Mouse (Mus musculus) embryonic facial prominence, embryonic 14.5 days (tissue): Measurements from ENCODE around the gene Ednrb. TPM values are rescaled to one million over a fixed set of nuclear protein-coding genes. Genes with fewer than 3 reads are reported as not detected.

Experiments
- ATAC-seq: fragments of 200-750 bp; cut with Nextera tagmentation; 2 replicates; pipeline ENCODE4 v1.8.0; 2017; ENCODE audit warnings: low read depth, moderate number of reproducible peaks, moderate TSS enrichment
- DNase-seq: peaks from one replicate; pipeline ENCODE4 v3.0.0-alpha.2; 2015; ENCODE audit warnings: low spot score
- H3K27ac ChIP-seq: fragments of 300-500 bp; sonication (generic); replicated peaks from 2 replicates; pipeline ENCODE4 v1.5.1; 2014; ENCODE audit warnings: low read depth, mild to moderate bottlenecking, low read length, moderate library complexity
- H3K27me3 ChIP-seq: fragments of 300-500 bp; sonication (generic); replicated peaks from 2 replicates; pipeline ENCODE4 v1.6.1; 2014; ENCODE audit warnings: low read length; ENCODE audit not compliant: control insufficient read depth, insufficient read depth
- H3K36me3 ChIP-seq: fragments of 300-500 bp; sonication (generic); 2 replicates; pipeline ENCODE4 v1.6.1; 2014; ENCODE audit warnings: low read length, mixed read lengths; ENCODE audit not compliant: control insufficient read depth, insufficient read depth
- H3K4me1 ChIP-seq: fragments of 300-500 bp; sonication (generic); 2 replicates; pipeline ENCODE4 v1.6.1; 2014; ENCODE audit warnings: antibody characterized with exemption, low read length; ENCODE audit not compliant: control insufficient read depth, insufficient read depth
- H3K4me2 ChIP-seq: fragments of 300-500 bp; sonication (generic); 2 replicates; pipeline ENCODE4 v1.6.1; 2014; ENCODE audit warnings: low read depth, mild to moderate bottlenecking, low read length, moderate library complexity, mixed read lengths
- H3K4me3 ChIP-seq: fragments of 300-500 bp; sonication (generic); 2 replicates; pipeline ENCODE4 v1.5.1; 2014; ENCODE audit warnings: low read depth, mild to moderate bottlenecking, low read length
- H3K9ac ChIP-seq: fragments of 300-500 bp; sonication (generic); 2 replicates; pipeline ENCODE4 v1.6.1; 2014; ENCODE audit warnings: low read depth, mild to moderate bottlenecking, low read length, moderate library complexity, mixed read lengths
- H3K9me3 ChIP-seq: fragments of 300-500 bp; sonication (generic); 2 replicates; pipeline ENCODE4 v1.6.1; 2016; ENCODE audit warnings: low read length; ENCODE audit not compliant: control insufficient read depth
- WGBS: fragments of 180-500 bp; shearing (Covaris S2); extraction: QIAGEN DNeasy Blood & Tissue Kit; methylation state at CpG from one replicate; pipeline ENCODE4 v1.1.7; 2014; 5-methylcytosine and 5-hydroxymethylcytosine counted together
- polyA plus RNA-seq: library from polyadenylated mRNA; unstranded; fragments of >200 nt; fragmentation: Nextera tagmentation; extraction: Ambion mirVana; gene quantifications from 2 replicates; pipeline ENCODE4 v1.2.1, GENCODE M21; 2014

Gene Ednrb
- 51.4 and 56.7 TPM in 2 replicates for polyA plus RNA-seq

DNA sequence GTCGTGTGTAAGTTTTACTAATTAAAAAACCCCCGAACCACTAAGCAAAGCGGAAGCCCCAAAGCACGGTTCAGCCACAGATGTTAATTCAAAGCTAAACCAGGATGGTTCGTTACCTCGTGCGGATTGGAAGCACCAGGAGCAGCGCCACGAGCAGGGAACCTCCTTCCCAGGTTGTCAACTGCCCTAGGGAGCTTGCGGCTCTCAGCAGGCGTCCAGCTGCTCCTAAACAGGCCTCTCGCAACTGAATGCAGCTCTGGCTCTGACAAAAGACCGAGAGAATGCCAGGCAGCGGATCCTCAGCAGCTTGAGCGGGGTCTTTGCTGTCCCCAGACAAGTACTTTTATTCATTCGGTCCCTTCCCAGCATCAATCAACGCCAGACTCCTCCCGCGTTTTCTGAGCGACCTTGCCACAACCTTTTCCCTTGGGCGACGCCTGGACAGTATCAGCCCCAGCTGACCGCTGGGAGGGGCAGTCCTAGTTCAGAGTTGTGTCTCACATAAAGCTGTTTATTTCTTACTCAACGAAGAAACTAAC is at the start of gene Ednrb:
Gene Ednrb (minus strand): TSS at position 392 of the 539 bp plus-strand sequence.
- peak within 1 kb of the TSS; percentile 24 for H3K27ac ChIP-seq
- ATAC-seq, result peak; percentile 53; the same call in 1 of the 2 replicates
- 2% methylated on average over 24 of the region's 24 CpGs for WGBS

DNA sequence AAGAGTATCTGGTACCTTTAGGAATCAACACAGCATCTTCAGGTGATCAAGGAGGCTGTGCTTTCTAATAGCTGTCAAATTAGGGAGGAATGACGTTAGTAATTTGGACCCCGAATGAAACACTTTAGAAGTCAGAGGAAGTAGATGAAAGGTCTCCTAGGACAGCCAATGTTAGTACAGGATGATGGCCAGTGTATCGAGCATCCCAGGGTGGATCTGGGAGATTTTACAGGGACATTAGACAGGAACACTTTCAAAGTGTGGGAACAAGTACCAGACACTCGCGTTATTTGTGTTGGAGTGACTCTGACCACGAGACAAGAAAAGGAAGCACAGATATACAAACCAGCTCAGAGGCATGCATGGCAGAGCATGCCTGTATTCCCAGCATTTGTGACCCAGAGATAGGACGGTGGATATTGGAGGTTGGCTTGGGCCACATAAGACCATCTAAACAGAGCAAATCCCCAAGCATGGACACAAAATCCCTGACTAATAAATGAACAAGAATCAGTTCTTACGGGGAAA is 48.3 kb upstream of the Ednrb start:
- Histone ChIP-seq H3K4me3 (no peak overlapping the region), H3K36me3 (no peaks in the 10 kb centered on the region), H3K27ac (no peak overlapping the region), H3K9me3 (no peaks in the 10 kb centered on the region), H3K27me3 (peaks cover 3% of the 10 kb centered on the region; the same call in 1 of the 2 replicates), H3K4me1 (no peaks in the 10 kb centered on the region), H3K4me2 (no peak overlapping the region), H3K9ac (no peak overlapping the region)
- 75% methylated on average over 8 of the region's 8 CpGs for WGBS
- ATAC-seq (no peak), DNase-seq (no peak)

More for the DNA sequence above, at the start of gene Ednrb:
- H3K4me3 ChIP-seq, result peak within 1 kb of the TSS; percentile 46
- peak within 1 kb of the TSS; percentile 65 for H3K9ac ChIP-seq
- H3K4me2 ChIP-seq, result peak within 1 kb of the TSS; percentile 93
- DNase-seq, result peak; percentile 64
- no peaks in the 10 kb centered on the region for H3K9me3 ChIP-seq
- peaks cover 5% of the 10 kb centered on the region; the same call in 1 of the 2 replicates for H3K4me1 ChIP-seq
- no peaks in the 10 kb centered on the region for H3K36me3 ChIP-seq
- peaks cover 8% of the 10 kb centered on the region for H3K27me3 ChIP-seq

DNA sequence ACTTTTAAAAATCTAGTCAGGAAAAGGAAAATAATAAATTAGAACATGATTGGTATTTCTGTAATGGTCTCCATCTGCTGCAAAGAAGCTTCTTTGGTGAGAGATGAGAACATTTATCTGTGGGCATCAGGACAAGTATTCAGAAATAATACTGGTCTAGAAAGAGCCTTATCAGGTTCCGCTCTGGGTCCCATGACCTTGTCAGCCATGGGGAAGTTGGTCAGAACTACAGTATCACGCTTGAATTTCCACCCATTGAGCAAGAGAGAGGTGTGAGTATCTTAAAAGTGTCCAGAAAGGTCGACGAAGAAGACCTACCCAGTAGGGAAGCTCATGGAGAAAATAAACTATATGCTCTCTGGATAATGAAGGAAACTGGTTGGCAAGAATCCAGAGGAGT is 46.6 kb upstream of the Ednrb start:
- 84% methylated on average over 4 of the region's 4 CpGs for WGBS
- no peaks in the 10 kb centered on the region for H3K9me3 ChIP-seq
- DNase-seq (no peak), ATAC-seq (no peak)
- peaks cover 3% of the 10 kb centered on the region; the same call in 1 of the 2 replicates for H3K27me3 ChIP-seq
- no peak overlapping the region for H3K4me3 ChIP-seq
- no peaks in the 10 kb centered on the region for H3K4me1 ChIP-seq
- no peak overlapping the region for H3K9ac ChIP-seq
- no peaks in the 10 kb centered on the region for H3K36me3 ChIP-seq
- no peak overlapping the region for H3K4me2 ChIP-seq
- H3K27ac ChIP-seq, result no peak overlapping the region

DNA sequence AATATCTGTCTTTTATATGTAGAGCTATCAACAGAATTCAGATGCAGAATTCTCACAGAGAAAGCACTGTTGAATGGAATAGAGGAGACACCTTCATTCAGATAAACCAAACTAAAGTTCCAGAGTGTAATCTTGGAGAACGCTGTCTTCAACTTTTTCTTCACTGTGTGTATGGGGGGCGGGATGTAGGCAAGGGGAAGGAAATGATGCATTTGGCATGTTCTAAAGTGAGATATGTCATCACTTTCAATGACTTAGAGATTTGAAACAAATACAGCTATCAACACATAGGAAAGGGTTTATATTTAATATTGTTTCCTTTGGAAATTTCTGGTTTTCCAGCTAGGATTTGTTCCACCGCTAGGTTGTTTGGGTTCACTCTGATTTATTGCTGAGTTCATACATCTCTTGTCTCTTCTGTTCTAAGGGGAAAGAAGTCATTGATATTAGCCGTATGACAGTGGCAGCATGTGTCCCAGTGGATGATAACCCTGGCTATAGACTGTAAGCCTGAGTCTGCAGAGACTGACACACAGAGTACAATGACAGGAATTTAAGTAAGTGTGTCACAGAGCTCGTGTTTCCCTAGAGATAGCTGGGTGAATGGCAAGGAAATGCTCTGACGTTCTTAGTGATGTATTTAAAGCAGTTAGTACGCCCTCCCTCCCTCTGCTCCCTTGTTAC is 40.8 kb upstream of the Ednrb start:
- Histone ChIP-seq H3K27ac (no peak overlapping the region), H3K9ac (no peak overlapping the region), H3K9me3 (no peaks in the 10 kb centered on the region), H3K27me3 (no peaks in the 10 kb centered on the region), H3K4me1 (no peaks in the 10 kb centered on the region), H3K4me3 (no peak overlapping the region), H3K36me3 (no peaks in the 10 kb centered on the region), H3K4me2 (no peak overlapping the region)
- DNase-seq (no peak), ATAC-seq (no peak)
- 73% methylated on average over 7 of the region's 7 CpGs for WGBS

DNA sequence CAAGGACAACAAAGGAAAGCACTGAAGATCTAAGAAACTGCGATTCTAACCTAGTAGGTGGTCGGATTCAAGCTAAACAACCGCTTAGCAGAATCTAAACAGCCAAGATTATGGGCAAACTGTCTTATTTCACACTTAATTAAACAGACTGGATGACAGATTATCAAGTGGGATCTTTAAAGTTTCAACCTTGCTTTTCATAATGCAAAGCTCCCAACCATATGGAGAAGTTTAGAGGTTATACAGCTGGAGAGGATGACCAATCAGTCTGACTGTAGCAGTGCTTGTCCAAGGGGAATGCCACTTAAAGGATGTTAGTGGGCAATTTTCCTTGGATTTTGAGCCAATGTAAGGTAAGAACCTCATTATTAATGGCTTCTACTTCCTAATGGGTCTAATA is 38.7 kb upstream of the Ednrb start:
- Histone ChIP-seq H3K9me3 (no peaks in the 10 kb centered on the region), H3K4me3 (no peak overlapping the region), H3K36me3 (no peaks in the 10 kb centered on the region), H3K9ac (no peak overlapping the region), H3K4me1 (no peaks in the 10 kb centered on the region), H3K4me2 (no peak overlapping the region), H3K27me3 (no peaks in the 10 kb centered on the region), H3K27ac (no peak overlapping the region)
- DNase-seq (no peak), ATAC-seq (no peak)
- 77% methylated on average over 3 of the region's 3 CpGs for WGBS

DNA sequence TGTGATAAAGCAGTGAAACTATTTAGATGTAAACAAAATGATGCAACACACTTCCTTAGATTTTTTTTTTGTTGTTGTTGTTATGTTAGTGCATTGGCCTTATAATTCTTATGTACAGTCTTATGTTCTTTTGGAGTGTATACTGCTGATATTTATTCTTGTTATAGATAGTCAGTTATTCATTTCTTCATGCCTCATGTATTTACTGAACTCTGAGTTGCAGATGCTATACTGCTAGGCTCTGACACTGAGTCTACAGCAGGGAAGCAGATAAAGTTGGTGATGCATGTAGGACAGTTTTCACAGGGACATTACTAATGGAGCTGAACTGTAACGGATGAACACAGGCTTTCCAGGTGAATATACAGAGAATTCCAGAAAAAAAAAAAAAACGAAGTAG is 32.9 kb upstream of the Ednrb start:
- Histone ChIP-seq H3K4me2 (no peak overlapping the region), H3K4me3 (no peak overlapping the region), H3K4me1 (no peaks in the 10 kb centered on the region), H3K27me3 (no peaks in the 10 kb centered on the region), H3K27ac (no peak overlapping the region), H3K9ac (no peak overlapping the region), H3K36me3 (no peaks in the 10 kb centered on the region), H3K9me3 (no peaks in the 10 kb centered on the region)
- 85% methylated on average over 2 of the region's 2 CpGs for WGBS
- no peak for ATAC-seq
- DNase-seq, result no peak

DNA sequence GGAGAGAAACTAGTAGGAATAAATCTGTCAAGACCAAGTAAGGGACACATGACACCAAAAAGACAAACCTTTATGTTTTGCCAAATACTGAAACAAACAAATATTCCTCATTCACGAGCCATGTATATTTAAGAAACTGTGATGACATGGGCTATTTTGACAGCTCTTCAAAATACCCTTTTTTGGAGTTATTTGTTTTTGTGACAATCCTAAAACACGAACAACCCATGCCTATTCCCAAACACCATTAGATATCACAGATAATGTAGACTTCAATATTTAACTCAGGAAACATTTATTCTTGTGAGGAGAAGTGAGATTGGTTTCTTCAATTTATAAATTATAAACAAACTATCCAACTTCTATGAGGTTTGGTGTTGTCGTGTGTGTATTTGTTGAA is 32.4 kb upstream of the Ednrb start:
- Histone ChIP-seq H3K36me3 (no peaks in the 10 kb centered on the region), H3K4me3 (no peak overlapping the region), H3K9ac (no peak overlapping the region), H3K27me3 (no peaks in the 10 kb centered on the region), H3K27ac (no peak overlapping the region), H3K9me3 (no peaks in the 10 kb centered on the region), H3K4me1 (no peaks in the 10 kb centered on the region), H3K4me2 (no peak overlapping the region)
- DNase-seq (no peak), ATAC-seq (no peak)
- 79% methylated on average over 3 of the region's 3 CpGs for WGBS

DNA sequence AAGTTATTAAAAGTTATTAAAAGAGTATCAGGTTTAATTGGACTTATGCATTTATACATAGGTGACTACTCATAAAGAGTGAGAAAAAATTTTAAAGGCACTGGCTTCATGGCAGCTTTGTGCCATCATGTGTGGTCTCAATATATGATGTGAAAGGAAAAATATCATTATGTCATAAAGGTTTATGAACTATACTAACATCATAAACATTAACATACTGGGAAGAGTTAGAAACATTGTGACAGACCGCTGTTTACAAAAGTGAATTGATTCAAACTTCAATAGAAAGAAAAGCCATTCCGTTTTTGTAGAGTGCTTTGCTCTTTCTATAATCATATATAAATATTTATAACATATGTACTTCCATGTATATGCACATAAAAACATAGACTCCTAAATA is 22.4 kb upstream of the Ednrb start:
- Histone ChIP-seq H3K36me3 (no peaks in the 10 kb centered on the region), H3K27me3 (no peaks in the 10 kb centered on the region), H3K4me1 (no peaks in the 10 kb centered on the region), H3K9ac (no peak overlapping the region), H3K4me2 (no peak overlapping the region), H3K9me3 (no peaks in the 10 kb centered on the region), H3K27ac (no peak overlapping the region), H3K4me3 (no peak overlapping the region)
- 76% methylated on average over 2 of the region's 2 CpGs for WGBS
- ATAC-seq, result no peak
- no peak for DNase-seq

DNA sequence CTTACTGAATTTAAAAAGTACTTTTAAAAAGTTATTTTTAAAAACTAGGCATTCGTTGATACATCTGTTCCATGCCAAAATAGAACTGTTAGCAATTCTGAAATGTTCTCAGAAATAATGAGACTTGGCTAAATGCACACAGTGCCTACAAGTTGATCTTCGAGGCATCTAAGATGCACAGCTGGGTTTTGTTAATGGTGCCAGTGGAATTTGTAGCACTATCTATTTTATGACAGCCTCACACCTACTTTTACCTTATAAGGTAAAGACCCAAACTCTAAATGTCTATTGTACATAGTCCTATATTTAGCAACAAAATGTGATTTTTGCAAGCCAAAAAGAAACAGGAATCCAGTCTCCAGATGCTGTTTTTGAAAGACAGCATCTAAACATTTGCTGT is 21.0 kb upstream of the Ednrb start:
- no peaks in the 10 kb centered on the region for H3K4me1 ChIP-seq
- H3K4me3 ChIP-seq, result no peak overlapping the region
- H3K4me2 ChIP-seq, result no peak overlapping the region
- no peaks in the 10 kb centered on the region for H3K27me3 ChIP-seq
- ATAC-seq (no peak), DNase-seq (no peak)
- no peaks in the 10 kb centered on the region for H3K36me3 ChIP-seq
- H3K27ac ChIP-seq, result no peak overlapping the region
- WGBS, result 53% methylated on average over 2 of the region's 2 CpGs
- no peak overlapping the region for H3K9ac ChIP-seq
- H3K9me3 ChIP-seq, result no peaks in the 10 kb centered on the region
